14 mouse cellular contexts compared by ENCODE assay signal in genomic region chr7:16821091-16821490, GRCm38 (mm10). TPM values are rescaled to one million over a fixed set of nuclear protein-coding genes. Genes with fewer than 3 reads are reported as not detected.
DNase-seq lines count a peak whose midpoint lies in the region; ATAC-seq and TF ChIP-seq lines count a peak whose summit lies in the region.
"Had no signal": no experiment of that assay in that cellular context is flagged by ENCODE, and none has a peak within 500 bp of the region (broad histone marks: within the 10 kb centered on the region; RNA-seq: fewer than 3 reads in every experiment).

No protein-coding gene starts in this region.

- H3K27me3 ChIP-seq in embryonic facial prominence, embryonic 13.5 days, result no peaks in the 10 kb centered on the region
- H3K27me3 ChIP-seq: forebrain, embryonic 13.5 days; Patski; stomach, embryonic 15.5 days had no signal

- no peaks in the 10 kb centered on the region for H3K9me3 ChIP-seq in embryonic facial prominence, embryonic 13.5 days
- H3K9me3 ChIP-seq: forebrain, embryonic 13.5 days; stomach, embryonic 15.5 days had no signal

- H3K4me1 ChIP-seq in cortical plate, adult 2 months (ENCODE audit: control insufficient read depth, insufficient read depth, low read length), result peaks cover 41% of the 10 kb centered on the region
- peaks cover 52% of the 10 kb centered on the region for H3K4me1 ChIP-seq in embryonic facial prominence, embryonic 13.5 days

- no peak overlapping the region for H3K4me2 ChIP-seq in embryonic facial prominence, embryonic 13.5 days
- H3K4me2 ChIP-seq: forebrain, embryonic 13.5 days; stomach, embryonic 15.5 days had no signal

- no peak overlapping the region for H3K4me3 ChIP-seq in cortical plate, adult 2 months (ENCODE audit: insufficient read depth, low read length)
- no peak overlapping the region for H3K4me3 ChIP-seq in embryonic facial prominence, embryonic 13.5 days
- H3K4me3 ChIP-seq: forebrain, embryonic 13.5 days; stomach, embryonic 15.5 days had no signal

- intact Hi-C loops in heart, postnatal 25 days (cut with DNase I), result no loop called here

- H3K27ac ChIP-seq in cortical plate, adult 2 months (ENCODE audit: insufficient read depth, low read length), result peak overlapping the region; percentile 83
- H3K27ac ChIP-seq in embryonic facial prominence, embryonic 13.5 days, result no peak overlapping the region
- H3K27ac ChIP-seq: forebrain, embryonic 13.5 days; stomach, embryonic 15.5 days had no signal

- TF ChIP-seq POLR2A in cortical plate, adult 2 months (IDR thresholded peaks at IDR 0.05; ENCODE audit: extremely low read depth, insufficient read depth, low read length), result no peak

- H3K9ac ChIP-seq in embryonic facial prominence, embryonic 13.5 days, result peak overlapping the region; percentile 36; the same call in 1 of the 2 replicates
- H3K9ac ChIP-seq: forebrain, embryonic 13.5 days; stomach, embryonic 15.5 days had no signal

- 25% methylated on average over 3 of the region's 3 CpGs for WGBS in embryonic facial prominence, embryonic 13.5 days

- H3K36me3 ChIP-seq in embryonic facial prominence, embryonic 13.5 days, result peaks cover 42% of the 10 kb centered on the region

- peak; percentile 93 for DNase-seq in heart, adult 11 months
- no peak for DNase-seq in heart, postnatal 25 days (ENCODE audit: low spot score)
- DNase-seq in layer of hippocampus, adult 11-12 months (ENCODE audit: low spot score), result peak; percentile 17
- DNase-seq in layer of hippocampus, adult 18-20 months (ENCODE audit: low spot score in 2 of 2), result no peak
- no peak for DNase-seq in spleen, adult 18-20 months
- no peak for DNase-seq in kidney, postnatal 4 days
- DNase-seq: adrenal gland, postnatal 10 days; kidney, postnatal 14 days had no signal

- ATAC-seq in embryonic facial prominence, embryonic 13.5 days (ENCODE audit: insufficient number of reproducible peaks, insufficient read depth, low FRiP score, low TSS enrichment, low read depth), result no peak
- ATAC-seq: CD4-positive, CD25-positive, alpha-beta regulatory T cell, adult 4 months; forebrain, embryonic 13.5 days; Patski had no signal

- TF ChIP-seq CTCF in cortical plate, adult 2 months (IDR thresholded peaks at IDR 0.05; ENCODE audit: extremely low read depth, insufficient read depth, low read length), result no peak

RNA-seq across cellular contexts. Expression of gene Fkrp, which starts 4.6 kb away (rescaled TPM):
- 10 to 100 TPM; 46.2 to 48.0 TPM for total RNA-seq in heart, postnatal 25 days (2021)
- total RNA-seq in layer of hippocampus, adult 18-20 months (2021), result 10 to 100 TPM; 46.7 to 46.9 TPM
- polyA plus RNA-seq in cortical plate, adult 2 months (2012; rRNA removed), result 42.3 and 44.0 TPM in 2 replicates
- 26.8 and 30.5 TPM in 2 replicates for polyA plus RNA-seq in embryonic facial prominence, embryonic 13.5 days (2015; fragmentation: Nextera tagmentation; extraction: Ambion mirVana)

RNA-seq across cellular contexts. Expression of gene Strn4, which starts 5.4 kb away (rescaled TPM):
- 10 to 100 TPM; 54.8 to 65.5 TPM for total RNA-seq in heart, postnatal 25 days (2021)
- total RNA-seq in layer of hippocampus, adult 18-20 months (2021), result 100 to 1,000 TPM; 260 to 290 TPM
- polyA plus RNA-seq in cortical plate, adult 2 months (2012; rRNA removed), result 291 and 307 TPM in 2 replicates
- polyA plus RNA-seq in embryonic facial prominence, embryonic 13.5 days (2015; fragmentation: Nextera tagmentation; extraction: Ambion mirVana), result 122 and 124 TPM in 2 replicates

RNA-seq across cellular contexts. Expression of gene Prkd2, which starts 21.6 kb away (rescaled TPM):
- 10 to 100 TPM; 18.0 to 22.9 TPM for total RNA-seq in heart, postnatal 25 days (2021)
- 1 to 10 TPM; 4.7 to 6.1 TPM for total RNA-seq in layer of hippocampus, adult 18-20 months (2021)
- 6.5 and 6.8 TPM in 2 replicates for polyA plus RNA-seq in cortical plate, adult 2 months (2012; rRNA removed)
- 20.5 and 20.8 TPM in 2 replicates for polyA plus RNA-seq in embryonic facial prominence, embryonic 13.5 days (2015; fragmentation: Nextera tagmentation; extraction: Ambion mirVana)

RNA-seq across cellular contexts. Expression of gene Slc1a5, which starts 40.0 kb away (rescaled TPM):
- total RNA-seq in heart, postnatal 25 days (2021), result 10 to 100 TPM; 18.5 to 22.8 TPM
- total RNA-seq in layer of hippocampus, adult 18-20 months (2021), result 1 to 10 TPM; 2.0 to 2.9 TPM
- 5.7 and 6.1 TPM in 2 replicates for polyA plus RNA-seq in cortical plate, adult 2 months (2012; rRNA removed)
- polyA plus RNA-seq in embryonic facial prominence, embryonic 13.5 days (2015; fragmentation: Nextera tagmentation; extraction: Ambion mirVana), result 28.2 and 29.1 TPM in 2 replicates

RNA-seq across cellular contexts. Expression of gene Dact3, which starts 54.0 kb away (rescaled TPM):
- total RNA-seq in heart, postnatal 25 days (2021), result 10 to 100 TPM; 15.2 to 17.4 TPM
- 100 to 1,000 TPM; 173 to 175 TPM for total RNA-seq in layer of hippocampus, adult 18-20 months (2021)
- polyA plus RNA-seq in cortical plate, adult 2 months (2012; rRNA removed), result 169 and 184 TPM in 2 replicates
- polyA plus RNA-seq in embryonic facial prominence, embryonic 13.5 days (2015; fragmentation: Nextera tagmentation; extraction: Ambion mirVana), result 4.9 TPM in 2 replicates
- polyA plus RNA-seq: CD4-positive, CD25-positive, alpha-beta regulatory T cell, adult 4 months had no signal

Comparison
In these comparisons a context has a peak if more than half of its experiments do, and no peak if none do; other contexts are left out.
1. DNase-seq: peak in heart, adult 11 months (single experiment) and layer of hippocampus, adult 11-12 months (single experiment); none in heart, postnatal 25 days (single experiment), layer of hippocampus, adult 18-20 months (0 of 2), spleen, adult 18-20 months (0 of 2) and kidney, postnatal 4 days (0 of 2).